Mouse (Mus musculus): ENCODE results near the gene Bhmt2. TPM values are rescaled to one million over a fixed set of nuclear protein-coding genes. Genes with fewer than 3 reads are reported as not detected.

Bhmt2 gene
- polyA plus RNA-seq (2015; fragmentation: Nextera tagmentation; extraction: Ambion mirVana) = 0.26 and 0.94 TPM in 2 replicates

DNA sequence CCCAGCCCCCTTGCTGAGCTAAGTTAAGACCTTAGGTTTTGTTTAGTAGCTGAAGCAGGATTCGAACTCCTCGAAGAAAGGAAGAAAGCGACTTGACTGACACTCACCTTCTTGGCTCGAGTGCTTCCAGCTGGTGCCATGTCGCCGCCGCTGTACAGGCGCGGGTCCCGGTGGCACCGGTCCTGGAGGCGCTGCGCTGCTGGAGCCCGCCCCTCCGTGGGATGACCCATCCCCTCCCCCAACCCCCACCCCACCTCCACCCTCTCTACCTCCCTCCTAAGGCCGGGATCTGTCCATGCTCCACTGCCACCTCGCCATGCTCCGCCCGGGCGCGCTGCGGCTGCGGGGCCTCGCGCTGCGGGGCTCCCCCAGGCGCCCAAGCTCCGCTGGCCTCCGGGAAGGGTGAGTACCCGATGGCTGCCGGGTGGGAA, at the start of gene Bhmt2, which contains the start of gene Dmgdh:
Gene Bhmt2, minus strand, starts transcription at position 172 of the 431 bp plus-strand sequence.
Gene Dmgdh, plus strand, starts transcription at position 303 of the 431 bp plus-strand sequence.
- H3K27me3 ChIP-seq (replicated peaks; ENCODE audit: control insufficient read depth, insufficient read depth, low read length) = 0 out of 2 replicates have a peak, but pooled peaks cover 5% of the 10 kb centered on the region
- H3K4me3 ChIP-seq (ENCODE audit: low read length) = peak within 1 kb of the TSS; percentile 19
- no peak within 1 kb of the TSS for H3K27ac ChIP-seq (ENCODE audit: low read length)
- H3K36me3 ChIP-seq (ENCODE audit: control insufficient read depth, insufficient read depth, low read length) = no peaks in the 10 kb centered on the region
- ATAC-seq = no peak
- 7% methylated on average over 30 of the region's 31 CpGs for WGBS
- H3K9ac ChIP-seq (ENCODE audit: low read depth, low read length) = no peak within 1 kb of the TSS
- no peaks in the 10 kb centered on the region for H3K4me1 ChIP-seq (ENCODE audit: control insufficient read depth, insufficient read depth, low read length)
- H3K9me3 ChIP-seq (ENCODE audit: control insufficient read depth, low read length) = no peaks in the 10 kb centered on the region
- H3K4me2 ChIP-seq (ENCODE audit: low read depth, low read length) = peak within 1 kb of the TSS; percentile 44

DNA sequence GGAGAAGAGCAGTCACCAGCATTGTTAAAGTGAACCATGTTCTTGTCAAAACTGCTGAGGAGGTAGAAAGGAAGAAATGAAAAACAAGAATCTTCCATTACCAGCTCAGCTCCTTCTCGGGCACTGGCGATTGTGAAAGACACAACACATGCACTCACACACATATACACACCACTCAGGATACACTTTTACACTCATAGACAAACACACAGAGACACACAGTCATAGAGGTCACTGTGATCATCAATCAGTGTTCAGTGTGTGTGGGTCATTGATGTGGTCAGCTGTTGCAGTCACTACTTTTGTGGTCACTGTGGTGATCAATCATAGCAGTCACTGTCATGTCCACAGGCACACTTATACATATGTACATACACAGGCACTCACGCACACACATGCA, 49.4 kb upstream of the Bhmt2 start:
- Histone ChIP-seq H3K4me2 (ENCODE audit: low read depth, low read length) (no peak overlapping the region), H3K27ac (ENCODE audit: low read length) (no peak overlapping the region), H3K9ac (ENCODE audit: low read depth, low read length) (no peak overlapping the region), H3K27me3 (replicated peaks; ENCODE audit: control insufficient read depth, insufficient read depth, low read length) (no peaks in the 10 kb centered on the region), H3K4me1 (ENCODE audit: control insufficient read depth, insufficient read depth, low read length) (no peaks in the 10 kb centered on the region), H3K9me3 (ENCODE audit: control insufficient read depth, low read length) (no peaks in the 10 kb centered on the region), H3K36me3 (ENCODE audit: control insufficient read depth, insufficient read depth, low read length) (no peaks in the 10 kb centered on the region), H3K4me3 (ENCODE audit: low read length) (no peak overlapping the region)
- ATAC-seq = no peak
- 87% methylated on average over 3 of the region's 3 CpGs for WGBS

DNA sequence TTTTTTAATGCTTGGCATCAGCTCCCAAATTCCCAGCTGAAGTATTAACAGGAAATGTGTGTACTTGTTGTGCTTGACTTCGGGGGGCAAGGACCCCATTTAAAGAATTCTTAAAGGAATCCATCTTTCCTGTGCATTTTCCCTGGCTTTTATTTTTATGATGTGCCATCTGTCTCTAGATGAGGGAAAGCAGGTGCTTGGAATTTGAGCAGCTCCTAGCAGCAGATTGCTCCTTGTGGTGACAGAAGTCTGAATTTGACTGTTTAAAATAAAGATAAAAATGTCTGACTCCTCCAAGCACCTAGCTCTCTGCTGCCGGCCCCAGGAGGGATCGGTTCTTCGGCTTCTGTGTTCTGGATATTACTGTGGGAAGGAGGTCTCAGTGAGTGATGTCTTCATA, 47.8 kb upstream of the Bhmt2 start:
- WGBS = 68% methylated on average over 4 of the region's 4 CpGs
- Histone ChIP-seq H3K36me3 (ENCODE audit: control insufficient read depth, insufficient read depth, low read length) (no peaks in the 10 kb centered on the region), H3K9me3 (ENCODE audit: control insufficient read depth, low read length) (no peaks in the 10 kb centered on the region)

DNA sequence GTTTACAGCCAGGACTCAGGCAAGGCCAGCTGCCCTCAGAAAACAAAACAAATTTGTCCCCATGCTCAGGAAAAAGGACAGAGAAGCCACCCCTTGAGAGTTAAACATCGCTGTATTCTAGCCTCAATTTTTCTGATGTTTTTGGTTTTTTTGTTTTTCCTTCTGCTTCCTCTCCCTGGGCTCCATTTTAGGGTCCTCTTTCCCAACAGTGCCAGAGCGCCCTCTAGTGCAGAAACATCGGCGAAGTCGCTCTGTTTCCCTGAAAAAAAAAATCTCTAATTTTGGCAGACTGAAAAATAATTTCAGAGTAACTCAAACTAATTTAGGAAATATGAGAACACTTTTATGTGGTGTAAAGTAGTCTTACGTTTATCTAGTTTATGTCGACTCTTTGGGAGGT, 44.8 kb upstream of the Bhmt2 start:
- Histone ChIP-seq H3K27me3 (replicated peaks; ENCODE audit: control insufficient read depth, insufficient read depth, low read length) (no peaks in the 10 kb centered on the region), H3K4me2 (ENCODE audit: low read depth, low read length) (no peak overlapping the region), H3K4me3 (ENCODE audit: low read length) (no peak overlapping the region), H3K9ac (ENCODE audit: low read depth, low read length) (no peak overlapping the region), H3K9me3 (ENCODE audit: control insufficient read depth, low read length) (no peaks in the 10 kb centered on the region), H3K36me3 (ENCODE audit: control insufficient read depth, insufficient read depth, low read length) (no peaks in the 10 kb centered on the region), H3K27ac (ENCODE audit: low read length) (no peak overlapping the region), H3K4me1 (ENCODE audit: control insufficient read depth, insufficient read depth, low read length) (no peaks in the 10 kb centered on the region)
- no peak for ATAC-seq
- 3% methylated on average over 7 of the region's 7 CpGs for WGBS

More for the DNA sequence above, 47.8 kb upstream of the Bhmt2 start:
- H3K4me1 ChIP-seq (ENCODE audit: control insufficient read depth, insufficient read depth, low read length) = no peaks in the 10 kb centered on the region
- no peak overlapping the region for H3K4me2 ChIP-seq (ENCODE audit: low read depth, low read length)
- H3K27ac ChIP-seq (ENCODE audit: low read length) = no peak overlapping the region
- no peaks in the 10 kb centered on the region for H3K27me3 ChIP-seq (replicated peaks; ENCODE audit: control insufficient read depth, insufficient read depth, low read length)
- no peak for ATAC-seq
- H3K4me3 ChIP-seq (ENCODE audit: low read length) = no peak overlapping the region
- no peak overlapping the region for H3K9ac ChIP-seq (ENCODE audit: low read depth, low read length)

DNA sequence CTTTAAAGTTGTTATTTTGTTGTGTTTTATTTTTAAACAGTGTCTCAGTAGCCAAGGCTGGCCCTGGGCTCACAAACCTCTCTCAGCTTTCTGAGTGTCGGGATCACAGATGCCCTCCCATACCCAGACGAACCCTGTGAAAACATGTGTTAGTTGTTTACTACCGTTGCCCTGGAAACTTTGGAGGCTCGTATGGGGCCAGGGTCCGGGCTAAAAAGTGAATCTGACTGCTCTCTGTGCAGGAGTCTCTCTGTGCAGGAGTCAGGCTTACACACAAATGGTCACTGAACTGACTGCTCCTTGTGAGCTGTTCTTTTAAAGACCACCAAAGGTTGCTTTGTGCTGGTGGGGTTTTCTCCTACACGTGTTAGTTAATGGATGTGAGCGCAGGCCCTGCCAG, 43.0 kb upstream of the Bhmt2 start:
- Histone ChIP-seq H3K4me2 (ENCODE audit: low read depth, low read length) (no peak overlapping the region), H3K27ac (ENCODE audit: low read length) (no peak overlapping the region), H3K4me3 (ENCODE audit: low read length) (no peak overlapping the region), H3K36me3 (ENCODE audit: control insufficient read depth, insufficient read depth, low read length) (no peaks in the 10 kb centered on the region), H3K27me3 (replicated peaks; ENCODE audit: control insufficient read depth, insufficient read depth, low read length) (no peaks in the 10 kb centered on the region), H3K9me3 (ENCODE audit: control insufficient read depth, low read length) (no peaks in the 10 kb centered on the region), H3K4me1 (ENCODE audit: control insufficient read depth, insufficient read depth, low read length) (no peaks in the 10 kb centered on the region), H3K9ac (ENCODE audit: low read depth, low read length) (no peak overlapping the region)
- 48% methylated on average over 7 of the region's 7 CpGs for WGBS
- ATAC-seq = no peak

DNA sequence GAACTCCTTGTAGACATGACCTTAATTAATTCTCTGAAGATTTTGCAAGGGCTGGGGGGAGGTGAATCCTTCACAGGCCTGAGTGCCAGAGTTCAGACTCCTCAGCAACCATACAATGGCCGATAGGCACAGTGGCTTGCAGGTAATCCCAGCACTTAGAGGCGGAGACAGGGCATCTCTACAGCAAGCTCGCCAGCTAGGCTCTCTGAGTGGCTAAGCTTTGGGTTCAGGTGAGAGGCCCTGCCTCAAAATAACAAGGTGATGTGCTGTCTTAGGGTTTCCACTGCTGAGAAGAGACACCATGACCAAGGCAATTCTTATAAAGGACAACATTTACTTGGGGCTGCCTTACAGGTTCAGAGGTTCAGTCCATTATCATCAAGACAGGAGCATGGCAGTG, 39.7 kb upstream of the Bhmt2 start:
- no peak for ATAC-seq
- WGBS = 89% methylated on average over 3 of the region's 3 CpGs
- H3K4me2 ChIP-seq (ENCODE audit: low read depth, low read length) = no peak overlapping the region
- H3K27ac ChIP-seq (ENCODE audit: low read length) = no peak overlapping the region
- no peaks in the 10 kb centered on the region for H3K36me3 ChIP-seq (ENCODE audit: control insufficient read depth, insufficient read depth, low read length)
- H3K4me1 ChIP-seq (ENCODE audit: control insufficient read depth, insufficient read depth, low read length) = no peaks in the 10 kb centered on the region
- H3K9me3 ChIP-seq (ENCODE audit: control insufficient read depth, low read length) = no peaks in the 10 kb centered on the region
- H3K9ac ChIP-seq (ENCODE audit: low read depth, low read length) = no peak overlapping the region
- no peaks in the 10 kb centered on the region for H3K27me3 ChIP-seq (replicated peaks; ENCODE audit: control insufficient read depth, insufficient read depth, low read length)
- no peak overlapping the region for H3K4me3 ChIP-seq (ENCODE audit: low read length)

DNA sequence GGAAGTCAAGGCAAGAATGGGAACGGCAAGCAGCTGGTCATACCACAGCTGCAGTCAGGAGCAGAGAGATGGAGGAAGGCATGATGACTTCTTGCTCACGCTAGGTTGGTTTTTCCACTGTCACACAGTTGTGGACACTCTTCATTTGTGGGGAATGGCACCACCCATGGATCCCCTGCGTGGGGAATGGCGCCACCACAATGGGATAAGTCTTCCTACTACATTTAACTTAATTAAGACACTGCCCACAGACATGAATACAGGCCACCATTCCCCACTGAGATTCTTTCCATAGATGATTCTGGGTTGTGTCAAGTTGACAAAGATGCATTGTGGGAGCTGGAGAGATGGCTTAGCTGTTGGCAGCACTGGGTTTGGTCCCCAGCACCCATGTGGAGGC, 38.3 kb upstream of the Bhmt2 start:
- Histone ChIP-seq H3K4me3 (ENCODE audit: low read length) (no peak overlapping the region), H3K9me3 (ENCODE audit: control insufficient read depth, low read length) (no peaks in the 10 kb centered on the region), H3K36me3 (ENCODE audit: control insufficient read depth, insufficient read depth, low read length) (no peaks in the 10 kb centered on the region), H3K4me2 (ENCODE audit: low read depth, low read length) (no peak overlapping the region), H3K4me1 (ENCODE audit: control insufficient read depth, insufficient read depth, low read length) (no peaks in the 10 kb centered on the region), H3K27me3 (replicated peaks; ENCODE audit: control insufficient read depth, insufficient read depth, low read length) (no peaks in the 10 kb centered on the region), H3K9ac (ENCODE audit: low read depth, low read length) (no peak overlapping the region), H3K27ac (ENCODE audit: low read length) (no peak overlapping the region)
- no peak for ATAC-seq
- 94% methylated on average over 4 of the region's 4 CpGs for WGBS

DNA sequence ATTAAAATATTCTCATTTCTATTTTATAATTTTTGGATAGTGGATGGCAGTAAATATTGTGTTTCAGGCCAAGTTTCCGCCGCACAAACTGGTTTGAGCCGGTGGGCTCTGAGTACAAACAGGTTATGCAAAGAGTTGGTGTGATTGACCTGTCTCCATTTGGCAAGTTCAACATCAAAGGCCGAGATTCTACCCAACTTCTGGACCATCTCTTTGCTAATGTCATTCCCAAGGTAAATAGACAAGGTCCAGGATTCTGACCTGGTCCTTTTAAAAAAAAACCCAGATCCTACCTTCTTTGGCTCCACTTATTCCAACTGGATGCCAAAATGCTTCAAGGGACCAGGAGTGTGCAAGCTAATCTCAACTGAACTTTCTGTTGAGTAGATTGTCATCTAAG, 37.1 kb upstream of the Bhmt2 start:
- no peak overlapping the region for H3K4me3 ChIP-seq (ENCODE audit: low read length)
- no peaks in the 10 kb centered on the region for H3K36me3 ChIP-seq (ENCODE audit: control insufficient read depth, insufficient read depth, low read length)
- H3K4me1 ChIP-seq (ENCODE audit: control insufficient read depth, insufficient read depth, low read length) = no peaks in the 10 kb centered on the region
- WGBS = 87% methylated on average over 4 of the region's 4 CpGs
- H3K4me2 ChIP-seq (ENCODE audit: low read depth, low read length) = no peak overlapping the region
- no peak overlapping the region for H3K9ac ChIP-seq (ENCODE audit: low read depth, low read length)
- no peak overlapping the region for H3K27ac ChIP-seq (ENCODE audit: low read length)
- no peak for ATAC-seq
- no peaks in the 10 kb centered on the region for H3K27me3 ChIP-seq (replicated peaks; ENCODE audit: control insufficient read depth, insufficient read depth, low read length)
- H3K9me3 ChIP-seq (ENCODE audit: control insufficient read depth, low read length) = no peaks in the 10 kb centered on the region

DNA sequence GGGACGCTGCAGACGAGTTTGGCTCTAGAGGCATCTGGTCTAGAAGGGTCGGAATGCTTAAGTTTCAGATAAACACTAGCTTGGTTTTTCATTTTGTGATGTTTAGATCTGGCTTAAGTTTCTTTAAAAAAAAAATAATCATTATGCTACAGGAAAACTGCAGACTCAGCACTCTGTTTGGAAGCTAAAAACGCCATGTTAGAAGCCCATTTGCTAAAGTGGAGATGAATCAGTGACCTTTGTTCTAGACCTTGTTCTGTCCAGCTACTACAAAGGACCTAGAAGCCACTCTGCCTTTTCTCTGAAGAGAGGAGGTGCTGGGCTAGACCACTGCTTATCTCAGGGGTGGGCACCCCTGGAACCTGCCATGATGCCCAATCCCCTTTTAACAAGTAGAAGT, 36.2 kb upstream of the Bhmt2 start:
- no peak overlapping the region for H3K27ac ChIP-seq (ENCODE audit: low read length)
- no peak overlapping the region for H3K9ac ChIP-seq (ENCODE audit: low read depth, low read length)
- H3K9me3 ChIP-seq (ENCODE audit: control insufficient read depth, low read length) = no peaks in the 10 kb centered on the region
- no peaks in the 10 kb centered on the region for H3K27me3 ChIP-seq (replicated peaks; ENCODE audit: control insufficient read depth, insufficient read depth, low read length)
- no peak overlapping the region for H3K4me3 ChIP-seq (ENCODE audit: low read length)
- ATAC-seq = no peak
- H3K36me3 ChIP-seq (ENCODE audit: control insufficient read depth, insufficient read depth, low read length) = no peaks in the 10 kb centered on the region
- 72% methylated on average over 4 of the region's 4 CpGs for WGBS
- no peaks in the 10 kb centered on the region for H3K4me1 ChIP-seq (ENCODE audit: control insufficient read depth, insufficient read depth, low read length)
- H3K4me2 ChIP-seq (ENCODE audit: low read depth, low read length) = no peak overlapping the region

DNA sequence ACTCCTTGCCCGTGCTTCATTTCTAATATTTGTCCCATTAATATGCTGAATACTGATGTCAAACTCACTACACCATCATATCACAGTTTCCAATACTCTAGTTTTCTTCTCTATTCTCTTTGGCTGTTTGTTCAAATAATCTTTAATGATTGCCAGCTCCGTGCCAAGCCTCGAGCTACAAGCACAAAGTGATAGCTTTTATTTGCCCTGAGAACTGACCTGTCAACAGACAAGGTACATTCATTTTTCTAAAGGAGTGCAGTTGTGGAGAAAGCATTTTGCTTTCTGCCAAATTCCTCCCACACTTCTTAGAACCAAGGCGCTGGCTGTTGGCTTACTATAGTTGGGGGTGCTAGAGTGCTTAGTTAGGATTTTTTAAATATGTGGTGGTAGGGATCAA, 33.2 kb upstream of the Bhmt2 start:
- Histone ChIP-seq H3K27me3 (replicated peaks; ENCODE audit: control insufficient read depth, insufficient read depth, low read length) (no peaks in the 10 kb centered on the region), H3K36me3 (ENCODE audit: control insufficient read depth, insufficient read depth, low read length) (no peaks in the 10 kb centered on the region), H3K9me3 (ENCODE audit: control insufficient read depth, low read length) (no peaks in the 10 kb centered on the region), H3K4me2 (ENCODE audit: low read depth, low read length) (no peak overlapping the region), H3K27ac (ENCODE audit: low read length) (no peak overlapping the region), H3K4me3 (ENCODE audit: low read length) (no peak overlapping the region), H3K9ac (ENCODE audit: low read depth, low read length) (no peak overlapping the region), H3K4me1 (ENCODE audit: control insufficient read depth, insufficient read depth, low read length) (no peaks in the 10 kb centered on the region)
- 73% methylated on average over 4 of the region's 4 CpGs for WGBS
- no peak for ATAC-seq
